Mouse (Mus musculus): Measurements from ENCODE around the gene Rcn3. TPM values are rescaled to one million over a fixed set of nuclear protein-coding genes. Genes with fewer than 3 reads are reported as not detected.
"Not testable (repeated sequence)": the region's sequence is repeated elsewhere in the genome, so short reads cannot be mapped to it uniquely, and the experiment has no call there.

Gene Rcn3
- 10 to 100 TPM; 11.4 to 11.9 TPM for total RNA-seq (2021)
- long read RNA-seq, transcript Rcn3-208 (7 exons, 1,453 nt) = minor isoform, 5 of 25 reads
- long read RNA-seq, transcript Rcn3-201 (7 exons, 1,462 nt) = major isoform, 7 of 25 reads
- long read RNA-seq, partial matches to known transcripts = 1 of 25 reads
- long read RNA-seq, other reads (novel, unspliced or antisense) = 11 of 25 reads

DNA sequence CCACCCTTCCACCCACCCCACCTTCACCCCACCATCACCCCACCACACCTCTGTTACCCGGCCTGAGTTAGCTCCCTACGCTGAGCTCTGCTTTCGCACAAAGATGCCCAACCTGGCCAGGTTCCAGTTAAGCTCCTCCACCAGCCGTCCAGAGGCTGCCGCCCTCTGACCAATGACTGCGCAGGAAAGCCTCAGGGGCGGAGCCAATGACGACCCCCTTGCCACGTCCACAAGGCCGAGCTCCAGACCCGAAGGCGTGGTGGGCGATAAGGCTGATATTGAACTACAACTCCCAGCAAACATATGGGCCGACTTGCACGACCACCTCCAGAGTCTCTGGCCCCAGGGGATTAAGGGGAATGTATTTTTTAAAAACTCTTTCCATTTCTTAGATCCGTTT, at the start of gene Rcn3:
TSS of gene Rcn3 (minus strand) at position 174 of the 400 bp plus-strand sequence.
- peak; percentile 63 to 75 for DNase-seq (ENCODE audit: low spot score in 2 of 2)

- no peak for DNase-seq (ENCODE audit: low spot score in 2 of 2)
Observed at GRCm38 (mm10) chr7:45141319-45141718, 49.3 kb upstream of the Rcn3 start.

- DNase-seq (ENCODE audit: low spot score in 2 of 2) = no peak
Observed at GRCm38 (mm10) chr7:45139904-45140723, 48.1 kb upstream of the Rcn3 start.

- no peak for DNase-seq (ENCODE audit: low spot score in 2 of 2)
Observed at GRCm38 (mm10) chr7:45138403-45138802, 46.4 kb upstream of the Rcn3 start.

- no peak for DNase-seq (ENCODE audit: low spot score in 2 of 2)
Observed at GRCm38 (mm10) chr7:45137171-45138006, 45.4 kb upstream of the Rcn3 start.

- DNase-seq (ENCODE audit: low spot score in 2 of 2) = peak; percentile 90 to 93
Observed at GRCm38 (mm10) chr7:45135993-45136567, 44.1 kb upstream of the Rcn3 start, which contains the start of the genes Gm45713 and Flt3l. Gm45713 (minus strand) TSS chr7:45136231. Flt3l (minus strand) TSS chr7:45136432.

- no peak for DNase-seq (ENCODE audit: low spot score in 2 of 2)
Observed at GRCm38 (mm10) chr7:45135370-45135769, 43.3 kb upstream of the Rcn3 start.

GRCm38 (mm10) chr7:45134544-45135026, 42.6 kb upstream of the Rcn3 start:
- DNase-seq (ENCODE audit: low spot score in 2 of 2) = no peak

DNA sequence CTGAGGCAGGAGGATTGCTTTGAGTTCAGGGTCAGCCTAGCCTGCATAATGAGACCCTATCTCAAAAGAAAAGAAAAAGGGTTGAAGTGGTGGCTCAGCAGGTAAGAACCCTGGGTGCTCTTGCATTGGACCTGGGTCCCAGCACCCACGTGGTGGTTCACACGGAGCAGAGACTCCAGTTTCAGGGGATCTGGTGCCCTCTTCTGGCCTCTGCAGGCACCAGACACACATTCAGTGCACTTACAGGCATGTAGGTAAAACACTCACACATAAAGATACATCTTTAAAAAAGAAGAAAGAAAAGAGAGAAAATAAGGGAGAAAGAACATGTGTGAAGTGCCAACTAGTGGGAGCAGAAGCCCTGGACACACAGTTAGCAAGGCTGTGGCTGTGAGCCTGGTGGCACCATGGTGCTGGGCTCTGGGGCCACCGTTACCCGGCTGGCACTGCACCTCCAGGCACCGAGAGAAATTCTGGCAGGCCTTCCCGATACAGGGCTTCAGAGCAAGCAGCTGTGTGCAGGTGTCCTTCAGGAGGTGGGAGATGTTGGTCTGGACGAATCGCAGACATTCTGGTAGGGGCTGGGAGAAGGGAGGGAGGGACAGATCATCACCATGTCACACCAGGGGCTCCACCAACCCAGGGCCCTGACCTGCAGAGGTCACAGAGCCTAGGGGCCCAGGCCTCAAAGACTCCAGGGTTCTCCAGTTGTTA, 41.6 kb upstream of the Rcn3 start:
- DNase-seq (ENCODE audit: low spot score in 2 of 2) = no peak

DNA sequence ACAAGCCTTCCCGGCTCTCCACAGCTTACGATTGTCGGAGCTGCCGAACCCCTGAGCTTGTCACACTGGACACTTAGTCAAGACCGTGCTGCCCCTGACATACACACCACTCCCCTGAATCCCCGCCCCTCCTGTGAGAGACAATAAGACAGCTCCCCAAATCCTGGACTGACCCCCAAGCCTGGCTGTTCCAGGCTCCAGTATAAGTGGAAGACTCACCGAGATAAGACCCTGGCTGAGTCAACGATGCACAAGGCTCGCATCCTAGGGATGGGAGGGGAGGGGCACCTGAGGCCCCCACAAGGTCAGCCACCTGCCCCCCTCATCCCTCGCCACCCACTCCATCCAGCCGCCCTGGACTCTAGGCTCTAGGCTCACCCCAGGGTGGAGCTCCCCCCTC, 39.8 kb upstream of the Rcn3 start:
- no peak for DNase-seq (ENCODE audit: low spot score in 2 of 2)

- DNase-seq (ENCODE audit: low spot score in 2 of 2) = no peak
Observed at GRCm38 (mm10) chr7:45129776-45130512, 37.9 kb upstream of the Rcn3 start.

DNA sequence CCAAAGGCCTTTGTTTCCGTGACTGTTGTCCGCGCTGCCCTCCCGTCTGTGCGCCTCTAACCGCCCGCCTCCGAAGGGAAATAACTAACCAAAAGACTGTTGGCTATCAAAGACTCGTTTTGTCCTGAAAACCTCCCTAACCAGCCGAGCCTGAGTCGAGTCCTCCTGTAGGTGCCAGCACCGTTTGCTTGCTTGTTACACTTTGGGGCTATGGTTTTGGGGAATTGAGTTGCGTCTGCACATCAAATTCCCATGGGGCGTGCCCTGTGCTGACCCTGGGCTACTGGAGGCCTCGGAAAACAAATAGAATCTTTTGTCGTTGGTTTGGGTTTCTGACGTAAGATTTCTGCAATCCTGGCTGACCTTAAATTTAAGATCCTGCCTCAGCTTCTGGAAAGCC, 37.3 kb upstream of the Rcn3 start:
- DNase-seq (ENCODE audit: low spot score in 2 of 2) = no peak

GRCm38 (mm10) chr7:45128624-45129246, 36.7 kb upstream of the Rcn3 start, which contains the start of gene Rpl13a:
Rpl13a (minus strand) TSS chr7:45128761.
- DNase-seq (ENCODE audit: low spot score in 2 of 2) = peak; percentile 98

- no peak for DNase-seq (ENCODE audit: low spot score in 2 of 2)
Observed at GRCm38 (mm10) chr7:45127700-45128224, 35.7 kb upstream of the Rcn3 start.

DNA sequence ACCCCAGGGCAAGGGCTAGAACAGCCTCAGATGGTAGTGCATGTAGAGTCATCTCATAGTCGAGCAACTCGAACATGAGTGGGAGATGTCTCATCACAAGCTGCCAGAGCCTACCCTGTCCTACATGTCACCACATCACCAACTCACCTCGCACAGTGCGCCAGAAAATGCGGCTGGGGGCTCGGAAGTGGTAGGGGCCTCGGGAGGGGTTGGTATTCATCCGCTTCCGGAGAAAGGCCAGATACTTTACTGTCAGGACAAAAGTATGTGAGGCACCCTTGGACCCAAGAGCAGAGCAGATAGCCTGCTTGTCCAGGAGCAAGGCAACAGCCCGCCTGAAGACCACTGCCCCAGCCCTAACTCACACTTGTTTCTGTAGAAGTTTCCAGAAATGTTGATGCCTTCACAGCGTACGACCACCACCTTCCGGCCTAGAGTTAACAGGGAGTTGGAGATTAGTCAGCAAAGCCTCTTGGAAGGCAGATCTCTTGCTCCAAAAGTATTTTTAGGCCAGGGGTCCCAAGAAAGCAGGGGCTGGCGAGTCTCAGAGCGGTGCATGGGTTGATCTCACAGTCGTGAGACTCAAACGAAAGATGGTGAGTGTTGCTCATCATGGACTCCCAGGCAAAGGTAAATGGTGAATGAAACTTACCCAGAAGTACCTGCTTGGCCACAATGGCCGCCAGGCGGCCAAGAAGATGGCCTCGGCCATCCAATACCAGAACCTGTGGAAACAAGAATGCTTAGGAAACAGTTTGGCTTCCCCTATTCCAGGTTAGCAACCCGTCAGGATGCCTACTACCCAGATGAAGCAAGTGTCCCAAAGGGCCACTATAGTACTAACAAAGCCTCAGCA, 35.1 kb upstream of the Rcn3 start:
- DNase-seq (ENCODE audit: low spot score in 2 of 2) = no peak

DNA sequence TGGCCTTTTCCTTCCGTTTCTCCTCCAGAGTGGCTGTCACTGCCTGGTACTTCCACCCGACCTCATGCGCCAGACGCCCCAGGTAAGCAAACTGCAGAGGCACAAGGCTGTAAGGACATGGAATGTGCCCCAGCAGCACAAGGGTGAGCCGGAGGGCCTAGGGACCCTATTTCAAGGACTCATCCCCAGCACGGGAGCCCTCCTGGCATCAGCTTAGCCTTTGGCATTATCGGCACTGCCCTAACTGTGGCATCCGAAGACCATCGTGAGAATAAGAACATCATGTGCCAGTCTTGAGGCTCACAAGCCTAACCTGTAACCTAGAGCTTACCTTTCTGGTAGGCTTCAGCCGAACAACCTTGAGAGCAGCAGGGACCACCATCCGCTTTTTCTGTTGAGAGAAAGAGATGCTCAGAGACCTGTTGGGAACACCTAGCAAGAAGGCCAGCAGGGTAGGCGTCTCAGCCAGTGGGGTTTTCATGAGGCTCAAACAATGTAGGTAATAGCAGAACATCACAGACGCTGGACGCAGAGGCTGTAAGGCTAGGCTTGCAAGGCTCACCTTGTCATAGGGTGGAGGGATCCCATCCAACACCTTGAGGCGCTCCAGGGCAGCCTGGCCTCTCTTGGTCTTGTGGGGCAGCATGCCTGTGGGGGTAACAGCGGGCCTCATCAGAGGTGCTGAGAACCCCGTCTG, 34.3 kb upstream of the Rcn3 start:
- DNase-seq (ENCODE audit: low spot score in 2 of 2) = no peak

DNA sequence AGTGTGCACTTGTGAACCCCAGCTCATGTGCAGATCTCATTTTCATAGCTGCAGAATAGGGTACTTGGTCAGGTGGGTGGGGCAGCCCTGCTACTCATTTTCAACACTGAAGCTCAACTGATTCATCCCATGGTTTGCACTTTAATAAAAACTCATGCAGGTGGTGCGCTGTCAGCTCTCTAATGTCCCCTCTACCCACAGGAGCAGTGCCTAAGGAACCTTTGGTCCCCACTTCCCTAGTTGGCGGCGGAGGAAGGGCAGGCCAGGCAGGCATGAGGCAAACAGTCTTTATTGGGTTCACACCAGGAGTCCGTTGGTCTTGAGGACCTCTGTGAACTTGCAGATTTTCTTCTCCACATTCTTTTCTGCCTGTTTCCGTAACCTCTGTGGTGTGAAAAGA, 33.6 kb upstream of the Rcn3 start:
- not testable (repeated sequence) for DNase-seq (ENCODE audit: low spot score in 2 of 2)

All from layer of hippocampus, postnatal 10 days (tissue).